Mouse (Mus musculus): ENCODE results near the gene Ralgapa2.

The Ralgapa2 gene

DNA sequence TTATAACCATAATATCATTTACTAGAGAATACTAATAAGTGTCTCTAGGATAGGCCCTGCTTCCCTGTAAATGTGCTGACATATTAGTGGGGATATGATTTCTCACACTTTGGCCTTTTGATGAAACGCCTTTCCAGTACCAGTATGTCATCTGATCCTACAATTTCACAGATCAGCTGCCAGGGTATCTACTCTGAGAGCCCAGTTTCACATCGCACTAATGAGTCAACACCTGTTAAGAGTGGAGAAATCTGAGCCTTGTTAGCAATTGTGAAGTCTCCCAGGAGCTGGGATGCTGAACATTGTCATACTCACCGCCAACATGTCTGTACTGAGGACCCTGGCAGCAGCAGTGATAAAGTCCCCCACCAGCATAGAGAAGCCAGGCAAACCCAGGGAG lies 151.1 kb downstream of the Ralgapa2 start:
- DNase-seq (ENCODE audit: low spot score in 2 of 2): no peak

DNA sequence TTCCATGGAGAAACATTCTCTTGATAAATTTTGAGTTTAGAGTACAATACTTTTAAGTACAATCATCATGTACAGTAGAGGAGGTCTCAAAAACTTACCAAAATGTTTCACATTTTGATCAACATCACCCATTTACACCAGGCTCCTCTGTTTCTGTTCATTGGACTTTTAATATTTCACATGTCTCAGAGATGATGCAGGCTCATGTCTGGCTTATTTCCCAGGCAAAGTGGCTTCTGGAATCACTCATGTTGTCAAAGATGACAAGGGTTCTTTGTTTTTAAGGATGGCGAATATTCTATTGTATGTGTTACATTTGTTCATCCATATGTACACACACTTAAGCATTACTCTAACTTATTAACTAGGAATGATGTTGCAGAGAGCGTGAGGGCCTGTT lies 152.5 kb downstream of the Ralgapa2 start:
- DNase-seq (ENCODE audit: low spot score in 2 of 2): no peak

- DNase-seq (ENCODE audit: low spot score in 2 of 2): no peak
Observed at GRCm38 (mm10) chr2:146356524-146356923, 155.6 kb downstream of the Ralgapa2 start.

DNA sequence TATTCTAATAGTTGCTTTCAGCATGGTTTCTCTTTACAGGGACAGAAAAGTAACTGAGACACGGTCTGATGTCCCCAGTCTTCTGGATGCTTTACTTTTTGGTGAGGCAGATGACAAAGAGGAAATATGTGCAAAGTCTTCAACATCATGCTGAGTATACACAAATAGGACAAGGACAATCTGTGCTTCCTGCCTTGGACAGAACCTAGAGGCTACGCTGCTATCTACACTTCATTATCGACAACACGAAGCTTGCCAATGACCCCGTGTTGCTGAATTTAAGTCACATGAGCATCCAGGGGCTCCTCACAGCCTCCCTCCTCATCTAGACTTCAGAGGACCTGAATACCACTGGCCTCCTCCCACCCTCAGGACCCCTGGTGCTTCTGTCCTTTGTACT lies 161.9 kb downstream of the Ralgapa2 start:
- DNase-seq (ENCODE audit: low spot score in 2 of 2): no peak

- no peak for DNase-seq (ENCODE audit: low spot score in 2 of 2)
Observed at GRCm38 (mm10) chr2:146347942-146348341, 164.2 kb downstream of the Ralgapa2 start.

DNA sequence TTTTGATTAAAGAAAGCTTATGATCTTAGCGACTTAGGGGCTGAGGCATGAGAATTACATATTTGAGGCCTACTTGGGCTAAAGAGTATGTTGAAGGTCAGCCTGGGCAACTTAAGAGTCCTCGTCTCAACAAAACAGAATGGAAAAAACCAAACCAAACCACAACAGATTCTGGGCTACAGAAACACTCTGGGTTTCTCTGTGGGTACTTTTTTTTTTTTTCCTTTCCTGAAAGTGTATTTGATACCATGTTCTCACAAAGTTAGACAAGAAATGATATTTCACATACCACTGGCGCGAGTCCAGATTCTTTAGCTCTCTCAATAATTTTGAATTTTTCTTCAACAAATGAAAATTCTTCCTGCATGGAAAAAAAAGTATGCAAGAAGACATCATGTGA lies 172.1 kb downstream of the Ralgapa2 start:
- no peak for DNase-seq (ENCODE audit: low spot score in 2 of 2)

DNA sequence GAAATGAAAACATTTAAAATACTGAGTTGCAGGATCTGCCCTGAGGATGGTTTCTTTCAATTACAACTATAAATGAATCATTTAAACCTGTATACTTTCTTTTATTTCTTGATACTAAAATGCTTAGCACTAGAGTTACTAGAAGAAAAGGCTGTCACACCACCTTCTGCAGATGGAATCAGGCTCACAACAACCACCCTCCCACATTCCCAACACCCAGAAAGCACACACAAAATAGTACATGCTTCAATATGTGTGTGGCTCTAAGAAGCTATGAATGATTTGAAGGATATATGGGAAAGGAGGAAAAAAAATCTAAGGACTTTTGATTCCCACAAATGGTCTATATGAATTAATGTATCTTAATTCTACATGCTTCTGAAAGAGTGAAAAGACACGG lies 174.6 kb downstream of the Ralgapa2 start:
- no peak for DNase-seq (ENCODE audit: low spot score in 2 of 2)

- no peak for DNase-seq (ENCODE audit: low spot score in 2 of 2)
Observed at GRCm38 (mm10) chr2:146331894-146332476, 180.2 kb downstream of the Ralgapa2 start.

DNA sequence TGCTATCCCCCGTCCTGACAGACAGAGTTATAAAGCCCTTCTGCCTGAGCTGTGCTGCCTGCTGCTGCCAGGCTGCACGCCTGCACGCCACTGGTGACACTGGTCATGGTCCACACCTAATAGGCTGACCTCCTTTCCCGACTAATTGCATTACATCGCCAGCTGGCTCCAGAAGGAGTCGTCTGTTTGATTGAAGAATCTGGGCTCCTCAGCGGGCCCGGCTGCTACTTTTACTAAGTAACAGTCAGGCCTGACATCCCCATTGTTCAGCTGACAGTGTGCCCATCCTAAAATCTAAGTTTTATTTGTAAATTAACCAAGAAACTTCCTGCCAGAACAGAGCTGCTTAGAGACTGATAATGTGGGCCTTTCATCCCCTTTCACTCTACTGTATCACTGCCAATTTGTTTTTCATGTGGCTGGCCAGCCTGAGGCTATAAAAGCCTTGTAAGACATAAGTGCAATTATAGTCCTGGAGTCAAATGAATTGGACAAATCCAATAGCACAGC lies 181.3 kb downstream of the Ralgapa2 start:
- no peak for DNase-seq (ENCODE audit: low spot score in 2 of 2)

- no peak for DNase-seq (ENCODE audit: low spot score in 2 of 2)
Observed at GRCm38 (mm10) chr2:146330101-146330500, 182.0 kb downstream of the Ralgapa2 start.

- DNase-seq (ENCODE audit: low spot score in 2 of 2): no peak
Observed at GRCm38 (mm10) chr2:146326654-146327053, 185.5 kb downstream of the Ralgapa2 start.

- DNase-seq (ENCODE audit: low spot score in 2 of 2): no peak
Observed at GRCm38 (mm10) chr2:146324907-146325715, 187.0 kb downstream of the Ralgapa2 start.

- no peak for DNase-seq (ENCODE audit: low spot score in 2 of 2)
Observed at GRCm38 (mm10) chr2:146324140-146324906, 187.8 kb downstream of the Ralgapa2 start.

DNA sequence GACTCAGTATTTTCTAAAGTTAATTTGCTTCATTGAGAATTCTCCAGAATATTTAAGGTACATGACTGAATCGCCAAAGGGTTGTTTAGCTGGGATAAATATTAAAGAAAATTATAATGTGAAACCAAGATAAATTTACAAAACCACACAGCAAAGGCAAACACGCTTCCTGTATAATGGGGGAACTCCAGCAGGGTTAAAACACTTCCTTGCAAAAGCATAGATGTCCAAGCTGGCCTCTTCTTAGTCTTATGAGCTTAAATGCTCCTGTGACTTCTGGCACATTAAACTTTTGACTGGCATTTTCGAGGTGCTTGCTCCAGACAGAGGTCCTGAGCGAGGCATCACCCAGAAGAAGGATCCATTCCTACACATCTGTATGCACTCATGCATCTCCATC lies 188.6 kb downstream of the Ralgapa2 start:
- DNase-seq (ENCODE audit: low spot score in 2 of 2): no peak

- no peak for DNase-seq (ENCODE audit: low spot score in 2 of 2)
Observed at GRCm38 (mm10) chr2:146322770-146323169, 189.4 kb downstream of the Ralgapa2 start.

GRCm38 (mm10) chr2:146322019-146322418 lies 190.1 kb downstream of the Ralgapa2 start:
- DNase-seq (ENCODE audit: low spot score in 2 of 2): no peak

DNA sequence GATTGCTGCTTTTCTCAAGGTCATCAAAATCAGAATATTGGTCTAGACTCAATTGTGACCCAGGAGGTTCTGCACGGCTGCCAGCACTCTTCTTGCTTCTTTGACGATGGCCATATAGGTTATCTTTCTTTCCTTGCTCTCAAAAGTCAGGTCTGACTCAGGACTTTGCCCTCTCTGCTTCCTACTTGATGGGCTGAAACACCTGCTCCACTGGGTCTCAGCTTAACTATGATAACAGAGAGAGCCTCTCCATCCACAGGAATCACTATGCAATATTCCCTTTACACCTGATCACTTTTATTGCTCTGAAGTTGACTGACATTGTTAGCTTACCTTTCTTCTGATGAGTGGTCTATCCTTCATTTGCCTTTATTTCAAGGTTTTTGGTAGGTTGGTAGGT lies 191.5 kb downstream of the Ralgapa2 start:
- DNase-seq (ENCODE audit: low spot score in 2 of 2): no peak

GRCm38 (mm10) chr2:146314751-146315150 lies 197.4 kb downstream of the Ralgapa2 start:
- no peak for DNase-seq (ENCODE audit: low spot score in 2 of 2)

- no peak for DNase-seq (ENCODE audit: low spot score in 2 of 2)
Observed at GRCm38 (mm10) chr2:146313811-146314210, 198.3 kb downstream of the Ralgapa2 start.

DNA sequence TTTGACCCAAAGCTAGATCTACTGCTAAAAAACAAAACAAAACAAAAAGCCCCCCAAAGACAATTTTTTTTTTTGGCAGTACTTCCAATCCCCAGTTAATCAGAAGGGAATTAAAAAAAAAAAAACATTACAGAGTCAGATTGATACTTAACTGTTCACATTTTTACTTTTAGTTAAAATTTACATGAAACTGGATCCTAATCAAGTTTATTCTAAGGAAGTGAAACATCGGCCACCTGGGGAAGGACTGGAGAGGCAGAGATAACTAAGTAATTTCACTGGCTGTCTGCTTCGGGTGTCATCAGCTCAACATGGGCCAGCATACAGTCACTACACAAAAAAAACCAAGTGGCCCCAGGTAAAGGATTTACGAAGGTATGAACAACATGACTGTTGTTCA lies 201.4 kb downstream of the Ralgapa2 start:
- DNase-seq (ENCODE audit: low spot score in 2 of 2): no peak

GRCm38 (mm10) chr2:146310291-146310690 lies 201.9 kb downstream of the Ralgapa2 start:
- no peak for DNase-seq (ENCODE audit: low spot score in 2 of 2)

DNA sequence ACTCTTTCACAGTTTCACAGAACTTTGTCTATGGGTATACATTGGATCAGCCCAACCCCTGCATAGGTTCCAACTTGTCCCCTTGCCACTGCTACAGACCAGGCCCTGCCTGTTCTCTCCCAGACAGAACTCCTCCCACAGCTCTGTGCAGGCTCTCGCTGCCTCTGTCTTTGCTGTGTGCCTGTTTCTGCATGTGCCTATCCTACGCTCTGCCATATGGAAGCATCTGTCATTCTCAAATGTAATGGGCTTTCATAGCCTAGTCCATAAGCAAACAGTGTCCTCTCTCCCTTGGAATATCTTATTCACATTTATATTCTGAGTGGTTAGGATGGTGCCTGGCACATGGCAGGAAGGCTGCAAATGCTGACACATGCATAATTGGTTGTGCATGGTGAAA lies 202.7 kb downstream of the Ralgapa2 start:
- DNase-seq (ENCODE audit: low spot score in 2 of 2): no peak

DNA sequence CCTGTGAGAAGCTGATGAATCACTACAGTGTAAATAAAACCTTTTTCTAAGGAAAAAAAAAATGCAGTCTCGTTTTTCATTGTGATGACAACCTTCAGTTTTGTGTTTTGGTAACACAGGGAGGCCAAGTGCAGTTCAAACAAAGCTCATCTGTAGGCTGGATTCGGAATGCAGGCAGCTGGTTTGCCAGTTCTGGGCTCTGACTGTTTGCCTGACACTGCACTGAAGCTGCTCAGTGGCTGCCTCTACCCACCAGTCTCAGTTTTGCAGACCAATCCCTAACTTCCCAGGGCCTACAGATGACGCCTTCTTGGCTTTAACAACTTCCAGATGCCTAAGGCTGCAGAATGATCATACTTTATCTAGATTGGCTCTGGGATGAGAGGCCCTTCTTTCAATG lies 205.1 kb downstream of the Ralgapa2 start:
- no peak for DNase-seq (ENCODE audit: low spot score in 2 of 2)
